Mouse (Mus musculus): Measurements from ENCODE around the gene Prlr. TPM values are rescaled to one million over a fixed set of nuclear protein-coding genes. Genes with fewer than 3 reads are reported as not detected.

Prlr gene
- total RNA-seq (2014; fragmentation: Nextera tagmentation) = not detected in 2 replicates
- total RNA-seq (2017) = 0.12 and 0.16 TPM in 2 replicates
- not detected in 2 replicates for polyA plus RNA-seq (2012)

DNA sequence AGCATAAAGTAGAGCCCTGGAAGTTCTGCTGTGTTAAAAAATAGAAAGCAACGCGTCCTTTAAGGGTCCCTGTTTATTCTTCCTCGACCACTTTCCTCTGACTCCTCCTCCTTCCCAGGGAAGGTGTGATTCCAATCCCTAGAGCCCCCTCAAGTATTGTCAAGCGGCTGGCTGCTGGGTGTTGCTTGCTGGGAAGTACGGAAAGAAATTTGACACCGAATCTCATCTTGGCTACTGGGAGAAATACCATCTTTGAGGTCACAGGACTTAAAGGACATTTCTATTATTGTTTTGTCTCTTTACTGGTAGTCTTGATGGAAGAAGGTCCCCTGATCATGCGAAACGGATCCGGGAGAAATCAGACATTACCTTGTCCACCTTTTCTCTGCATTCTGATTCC, at the start of gene Prlr:
Gene Prlr, plus strand, starts transcription at position 156 of the 400 bp plus-strand sequence.
- Histone ChIP-seq H3K27me3 (ENCODE audit: insufficient read depth, low read length) (no peaks in the 10 kb centered on the region), H3K4me1 (ENCODE audit: insufficient read depth, low read depth, low read length) (no peaks in the 10 kb centered on the region), H3K36me3 (replicated peaks) (no peaks in the 10 kb centered on the region), H3K4me3 (ENCODE audit: low read depth, low read length) (no peak within 1 kb of the TSS), H3K9me3 (replicated peaks) (no peaks in the 10 kb centered on the region)
- ATAC-seq (ENCODE audit: extremely low read depth, insufficient number of reproducible peaks, low FRiP score, poor library complexity, severe bottlenecking) (no peak), DNase-seq (ENCODE audit: low spot score) (no peak)
- TF ChIP-seq TAL1 (conservative IDR thresholded peaks at IDR 0.05; ENCODE audit: low read depth, low read length) = no peak

DNA sequence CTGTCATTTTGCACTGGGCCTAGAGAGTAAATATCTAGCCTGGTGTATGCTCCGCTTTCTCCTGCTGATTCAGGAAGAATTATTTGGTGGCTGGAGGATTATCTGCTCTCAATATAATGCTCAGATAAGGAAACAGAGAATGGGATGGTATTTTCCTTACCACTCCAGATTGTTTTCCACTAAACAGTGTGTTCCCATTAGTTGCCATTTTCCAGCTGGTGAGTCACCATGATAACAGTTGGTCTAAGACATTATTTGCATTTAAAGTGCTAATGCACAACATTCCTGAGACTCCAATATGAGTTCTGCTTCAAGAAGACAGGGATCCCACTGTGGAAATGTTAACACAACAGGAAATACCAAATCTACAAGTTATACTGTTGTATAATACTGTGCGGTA, 43.3 kb upstream of the Prlr start:
- no peaks in the 10 kb centered on the region for H3K4me1 ChIP-seq (ENCODE audit: insufficient read depth, low read depth, low read length)
- TF ChIP-seq GATA2 (IDR thresholded peaks at IDR 0.05; ENCODE audit: borderline replicate concordance, low read depth, low read length) = no peak
- no peak for TF ChIP-seq TAL1 (conservative IDR thresholded peaks at IDR 0.05; ENCODE audit: low read depth, low read length)
- no peak for TF ChIP-seq POLR2AphosphoS5 (IDR thresholded peaks at IDR 0.05; ENCODE audit: insufficient replicate concordance, low read depth, low read length)
- no peak for TF ChIP-seq CTCF (IDR thresholded peaks at IDR 0.05; ENCODE audit: low read depth, low read length)
- TF ChIP-seq GATA1 (IDR thresholded peaks at IDR 0.05; ENCODE audit: borderline replicate concordance, low read length) = no peak
- ATAC-seq (ENCODE audit: extremely low read depth, insufficient number of reproducible peaks, low FRiP score, poor library complexity, severe bottlenecking) = no peak
- no peak overlapping the region for H3K4me3 ChIP-seq (ENCODE audit: low read depth, low read length)
- no peaks in the 10 kb centered on the region for H3K27me3 ChIP-seq (ENCODE audit: insufficient read depth, low read length)
- H3K9me3 ChIP-seq (replicated peaks) = no peaks in the 10 kb centered on the region
- H3K36me3 ChIP-seq (replicated peaks) = no peaks in the 10 kb centered on the region
- DNase-seq (ENCODE audit: low spot score) = no peak

DNA sequence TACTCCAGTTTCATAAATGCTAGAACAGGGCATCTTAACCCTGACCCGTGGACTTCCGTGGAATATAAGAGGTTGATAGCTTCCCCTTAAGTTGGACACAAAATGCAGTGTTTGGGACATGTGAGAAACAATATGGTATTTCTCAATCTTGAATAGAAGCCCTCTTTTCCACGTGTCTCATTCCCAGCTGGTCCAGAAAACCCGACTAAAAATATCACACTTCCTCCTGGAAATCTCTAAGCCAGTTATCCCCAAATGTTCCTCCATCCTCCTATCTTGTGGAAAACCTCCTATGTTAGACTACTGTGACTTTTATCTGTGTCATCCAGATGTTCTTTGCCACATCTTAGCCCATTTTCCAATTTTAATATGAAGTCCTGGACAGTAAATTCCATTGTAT, 42.1 kb upstream of the Prlr start:
- no peaks in the 10 kb centered on the region for H3K4me1 ChIP-seq (ENCODE audit: insufficient read depth, low read depth, low read length)
- no peaks in the 10 kb centered on the region for H3K9me3 ChIP-seq (replicated peaks)
- TF ChIP-seq GATA2 (IDR thresholded peaks at IDR 0.05; ENCODE audit: borderline replicate concordance, low read depth, low read length) = no peak
- no peak for TF ChIP-seq TAL1 (conservative IDR thresholded peaks at IDR 0.05; ENCODE audit: low read depth, low read length)
- no peak for TF ChIP-seq CTCF (IDR thresholded peaks at IDR 0.05; ENCODE audit: low read depth, low read length)
- TF ChIP-seq POLR2AphosphoS5 (IDR thresholded peaks at IDR 0.05; ENCODE audit: insufficient replicate concordance, low read depth, low read length) = no peak
- ATAC-seq (ENCODE audit: extremely low read depth, insufficient number of reproducible peaks, low FRiP score, poor library complexity, severe bottlenecking) = no peak
- DNase-seq (ENCODE audit: low spot score) = no peak
- no peaks in the 10 kb centered on the region for H3K27me3 ChIP-seq (ENCODE audit: insufficient read depth, low read length)
- no peak overlapping the region for H3K4me3 ChIP-seq (ENCODE audit: low read depth, low read length)
- no peaks in the 10 kb centered on the region for H3K36me3 ChIP-seq (replicated peaks)

DNA sequence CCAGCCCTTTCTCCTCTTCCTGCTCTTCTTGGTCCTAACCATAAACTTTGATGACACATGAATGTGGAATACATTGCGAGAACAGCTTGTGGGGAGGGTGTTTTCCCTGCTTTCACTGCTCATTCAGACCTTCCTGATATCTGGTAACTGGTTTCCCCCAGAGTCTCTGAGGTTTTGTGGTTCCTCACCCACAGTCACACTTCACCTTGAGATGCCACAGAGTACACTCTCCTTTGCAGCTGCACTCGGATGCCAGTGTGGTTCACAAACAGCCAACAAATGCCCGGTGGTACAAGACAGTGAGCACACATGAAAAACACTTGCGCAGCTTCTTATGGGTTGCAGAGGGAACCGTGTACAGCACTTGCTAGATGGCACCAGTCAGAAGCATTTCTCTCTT, 32.5 kb upstream of the Prlr start:
- DNase-seq (ENCODE audit: low spot score) (no peak), ATAC-seq (ENCODE audit: extremely low read depth, insufficient number of reproducible peaks, low FRiP score, poor library complexity, severe bottlenecking) (no peak)
- TF ChIP-seq GATA2 (IDR thresholded peaks at IDR 0.05; ENCODE audit: borderline replicate concordance, low read depth, low read length) = no peak
- no peak for TF ChIP-seq TAL1 (conservative IDR thresholded peaks at IDR 0.05; ENCODE audit: low read depth, low read length)
- TF ChIP-seq CTCF (IDR thresholded peaks at IDR 0.05; ENCODE audit: low read depth, low read length) = no peak
- no peak for TF ChIP-seq POLR2AphosphoS5 (IDR thresholded peaks at IDR 0.05; ENCODE audit: insufficient replicate concordance, low read depth, low read length)
- TF ChIP-seq GATA1 (IDR thresholded peaks at IDR 0.05; ENCODE audit: borderline replicate concordance, low read length) = no peak
- no peak overlapping the region for H3K4me3 ChIP-seq (ENCODE audit: low read depth, low read length)
- no peaks in the 10 kb centered on the region for H3K36me3 ChIP-seq (replicated peaks)
- H3K27me3 ChIP-seq (ENCODE audit: insufficient read depth, low read length) = no peaks in the 10 kb centered on the region
- H3K9me3 ChIP-seq (replicated peaks) = no peaks in the 10 kb centered on the region
- H3K4me1 ChIP-seq (ENCODE audit: insufficient read depth, low read depth, low read length) = no peaks in the 10 kb centered on the region

DNA sequence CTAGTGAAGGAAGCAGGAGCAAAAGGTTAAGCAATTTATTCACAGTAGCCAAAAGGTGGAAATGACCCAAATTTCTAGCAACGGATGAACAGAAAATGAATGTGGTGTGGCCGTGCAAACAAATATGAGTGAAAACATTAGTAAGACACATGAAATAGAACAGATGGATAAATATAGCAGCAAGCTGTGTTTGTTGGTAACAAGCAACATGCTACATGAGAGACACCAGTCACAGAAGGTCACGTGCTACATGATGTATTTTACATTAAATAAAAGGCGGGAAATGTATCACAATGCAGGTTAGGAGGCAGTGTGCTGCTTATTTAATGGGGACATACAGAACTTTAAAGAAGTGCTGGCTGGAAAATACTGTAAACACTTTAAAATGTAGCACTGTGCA, 28.8 kb upstream of the Prlr start:
- Histone ChIP-seq H3K4me3 (ENCODE audit: low read depth, low read length) (no peak overlapping the region), H3K4me1 (ENCODE audit: insufficient read depth, low read depth, low read length) (no peaks in the 10 kb centered on the region), H3K9me3 (replicated peaks) (no peaks in the 10 kb centered on the region), H3K27me3 (ENCODE audit: insufficient read depth, low read length) (no peaks in the 10 kb centered on the region), H3K36me3 (replicated peaks) (no peaks in the 10 kb centered on the region)
- TF ChIP-seq GATA1 (IDR thresholded peaks at IDR 0.05; ENCODE audit: borderline replicate concordance, low read length) (no peak), CTCF (IDR thresholded peaks at IDR 0.05; ENCODE audit: low read depth, low read length) (no peak), POLR2AphosphoS5 (IDR thresholded peaks at IDR 0.05; ENCODE audit: insufficient replicate concordance, low read depth, low read length) (no peak), GATA2 (IDR thresholded peaks at IDR 0.05; ENCODE audit: borderline replicate concordance, low read depth, low read length) (no peak), TAL1 (conservative IDR thresholded peaks at IDR 0.05; ENCODE audit: low read depth, low read length) (no peak)
- no peak for DNase-seq (ENCODE audit: low spot score)
- ATAC-seq (ENCODE audit: extremely low read depth, insufficient number of reproducible peaks, low FRiP score, poor library complexity, severe bottlenecking) = no peak

DNA sequence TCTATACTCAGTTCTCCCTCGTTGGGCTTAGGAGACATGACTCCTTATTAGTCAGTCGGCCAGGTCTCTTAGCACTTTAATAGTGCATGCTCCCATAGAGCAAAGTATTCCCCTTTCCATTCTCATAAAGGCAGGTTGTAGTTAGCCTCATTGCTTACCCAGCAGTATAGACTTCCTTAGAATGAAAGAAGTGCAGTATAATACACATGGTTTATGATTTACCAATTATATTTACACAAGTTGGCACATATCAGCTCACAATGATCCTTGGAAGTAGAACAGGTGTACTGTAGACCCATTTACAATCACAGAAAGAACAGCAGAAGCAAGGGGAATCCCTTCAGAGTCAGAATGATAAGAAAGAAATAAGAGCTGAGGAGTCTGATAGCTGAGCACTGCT, 16.4 kb upstream of the Prlr start:
- DNase-seq (ENCODE audit: low spot score) = no peak
- ATAC-seq (ENCODE audit: extremely low read depth, insufficient number of reproducible peaks, low FRiP score, poor library complexity, severe bottlenecking) = no peak
- no peaks in the 10 kb centered on the region for H3K36me3 ChIP-seq (replicated peaks)

DNA sequence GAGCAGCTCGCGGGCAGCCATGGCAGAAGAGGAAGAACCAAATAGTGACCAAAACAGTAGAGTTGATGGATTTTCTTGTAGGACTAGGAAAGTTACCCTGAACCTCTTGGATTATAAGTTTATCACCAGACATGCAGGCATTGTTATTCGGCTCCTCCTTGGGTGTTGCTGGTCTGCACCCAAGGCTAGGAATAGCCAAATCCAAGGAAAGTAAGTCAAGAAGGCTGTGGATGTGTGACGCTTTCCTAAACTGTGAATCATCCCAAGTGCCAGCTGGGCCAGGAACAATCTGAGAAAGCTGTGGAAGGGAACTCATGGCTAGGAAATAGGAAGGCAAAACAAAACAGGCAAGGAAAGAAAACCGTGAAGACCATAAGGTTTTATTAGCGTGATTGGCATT, 2.0 kb upstream of the Prlr start:
- no peak for ATAC-seq (ENCODE audit: extremely low read depth, insufficient number of reproducible peaks, low FRiP score, poor library complexity, severe bottlenecking)
- Histone ChIP-seq H3K4me3 (ENCODE audit: low read depth, low read length) (no peak overlapping the region), H3K4me1 (ENCODE audit: insufficient read depth, low read depth, low read length) (no peaks in the 10 kb centered on the region), H3K9me3 (replicated peaks) (no peaks in the 10 kb centered on the region), H3K27me3 (ENCODE audit: insufficient read depth, low read length) (no peaks in the 10 kb centered on the region), H3K36me3 (replicated peaks) (no peaks in the 10 kb centered on the region)
- TF ChIP-seq POLR2AphosphoS5 (IDR thresholded peaks at IDR 0.05; ENCODE audit: insufficient replicate concordance, low read depth, low read length) (no peak), GATA2 (IDR thresholded peaks at IDR 0.05; ENCODE audit: borderline replicate concordance, low read depth, low read length) (no peak), CTCF (IDR thresholded peaks at IDR 0.05; ENCODE audit: low read depth, low read length) (no peak), GATA1 (IDR thresholded peaks at IDR 0.05; ENCODE audit: borderline replicate concordance, low read length) (no peak), TAL1 (conservative IDR thresholded peaks at IDR 0.05; ENCODE audit: low read depth, low read length) (no peak)
- DNase-seq (ENCODE audit: low spot score) = no peak

More for the DNA sequence above, 16.4 kb upstream of the Prlr start:
- TF ChIP-seq POLR2AphosphoS5 (IDR thresholded peaks at IDR 0.05; ENCODE audit: insufficient replicate concordance, low read depth, low read length) (no peak), GATA2 (IDR thresholded peaks at IDR 0.05; ENCODE audit: borderline replicate concordance, low read depth, low read length) (no peak), GATA1 (IDR thresholded peaks at IDR 0.05; ENCODE audit: borderline replicate concordance, low read length) (no peak), TAL1 (conservative IDR thresholded peaks at IDR 0.05; ENCODE audit: low read depth, low read length) (no peak), CTCF (IDR thresholded peaks at IDR 0.05; ENCODE audit: low read depth, low read length) (no peak)
- H3K4me3 ChIP-seq (ENCODE audit: low read depth, low read length) = no peak overlapping the region
- H3K27me3 ChIP-seq (ENCODE audit: insufficient read depth, low read length) = no peaks in the 10 kb centered on the region
- H3K4me1 ChIP-seq (ENCODE audit: insufficient read depth, low read depth, low read length) = no peaks in the 10 kb centered on the region
- H3K9me3 ChIP-seq (replicated peaks) = peaks cover 5% of the 10 kb centered on the region

Measured in G1E (cell line).